Mouse (Mus musculus) liver, embryonic 13.5 days (tissue): Measurements from ENCODE around the gene Tssk1. TPM values are rescaled to one million over a fixed set of nuclear protein-coding genes. Genes with fewer than 3 reads are reported as not detected.

Experiments used
- ATAC-seq: fragments of 200-750 bp; cut with Nextera tagmentation; 2 replicates; pipeline ENCODE4 v1.8.0; 2017; ENCODE audit warnings: low read depth, mild to moderate bottlenecking, moderate number of reproducible peaks, moderate library complexity
- DNase-seq: peaks from one replicate; pipeline ENCODE4 v3.0.0; 2022
- H3K27ac ChIP-seq: fragments of 300-500 bp; sonication (generic); 2 replicates; pipeline ENCODE4 v1.5.1; 2015; ENCODE audit warnings: moderate library complexity, mild to moderate bottlenecking, inconsistent platforms
- H3K27me3 ChIP-seq: fragments of 300-500 bp; sonication (generic); 2 replicates; pipeline ENCODE4 v1.6.1; 2015; ENCODE audit warnings: mild to moderate bottlenecking, inconsistent platforms
- H3K36me3 ChIP-seq: fragments of 300-500 bp; sonication (generic); 2 replicates; pipeline ENCODE4 v1.6.1; 2015; ENCODE audit warnings: mild to moderate bottlenecking, inconsistent platforms
- H3K4me1 ChIP-seq: fragments of 300-500 bp; sonication (generic); replicated peaks from 2 replicates; pipeline ENCODE4 v1.6.1; 2015; ENCODE audit warnings: inconsistent platforms
- H3K4me2 ChIP-seq: fragments of 300-500 bp; sonication (generic); 2 replicates; pipeline ENCODE4 v1.6.1; 2015; ENCODE audit warnings: inconsistent platforms, mild to moderate bottlenecking, moderate library complexity
- H3K4me3 ChIP-seq: fragments of 300-500 bp; sonication (generic); replicated peaks from 2 replicates; pipeline ENCODE4 v1.5.1; 2015; ENCODE audit warnings: mild to moderate bottlenecking, inconsistent platforms
- H3K9ac ChIP-seq: fragments of 300-500 bp; sonication (generic); 2 replicates; pipeline ENCODE4 v1.6.1; 2015; ENCODE audit warnings: mild to moderate bottlenecking, inconsistent platforms
- H3K9me3 ChIP-seq: fragments of 300-500 bp; sonication (generic); replicated peaks from 2 replicates; pipeline ENCODE4 v1.6.1; 2016; ENCODE audit warnings: inconsistent platforms
- WGBS: fragments of 180-500 bp; shearing (Covaris S2); methylation state at CpG from one replicate; pipeline ENCODE4 v1.1.7; 2015; ENCODE audit not compliant: insufficient replicate concordance; 5-methylcytosine and 5-hydroxymethylcytosine counted together
- polyA plus RNA-seq: library from polyadenylated mRNA; unstranded; fragments of >200 nt; fragmentation: Nextera tagmentation; extraction: Ambion mirVana; gene quantifications from 2 replicates; pipeline ENCODE4 v1.2.1, GENCODE M21; 2015

Tssk1 gene
- polyA plus RNA-seq, 1 experiment from 2014 or later, result not detected

DNA sequence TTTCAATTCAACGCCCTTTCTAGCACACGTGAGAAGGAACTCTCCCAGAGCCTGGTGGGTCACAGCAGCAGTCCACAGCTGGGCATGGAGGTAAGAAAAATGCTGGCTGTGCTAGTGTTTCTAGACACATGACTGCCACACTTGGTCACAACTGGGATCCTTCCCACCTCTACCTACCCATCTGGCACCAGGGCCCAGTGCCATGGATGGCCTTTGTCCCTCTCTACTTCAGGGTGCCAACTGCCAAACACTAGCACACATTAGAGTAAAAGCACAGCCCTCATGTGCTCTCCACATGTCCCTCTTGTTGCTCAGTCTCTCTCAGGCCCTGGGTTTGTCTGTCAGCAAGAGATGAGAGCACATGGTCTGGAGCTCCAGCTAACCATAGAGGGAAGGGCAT is 35.6 kb downstream of the Tssk1 start:
- no peak overlapping the region for H3K4me3 ChIP-seq
- H3K36me3 ChIP-seq, result peaks cover 22% of the 10 kb centered on the region
- DNase-seq (no peak), ATAC-seq (no peak)
- WGBS, result 79% methylated on average over 2 of the region's 2 CpGs
- H3K9me3 ChIP-seq, result no peaks in the 10 kb centered on the region
- H3K4me2 ChIP-seq, result no peak overlapping the region
- peak overlapping the region; percentile 87 for H3K27ac ChIP-seq
- H3K27me3 ChIP-seq, result no peaks in the 10 kb centered on the region
- H3K4me1 ChIP-seq, result peaks cover 64% of the 10 kb centered on the region
- no peak overlapping the region for H3K9ac ChIP-seq

GRCm38 (mm10) chr16:17931906-17932460 is 38.0 kb downstream of the Tssk1 start:
- Histone ChIP-seq H3K4me1 (peaks cover 54% of the 10 kb centered on the region), H3K27ac (0 out of 2 replicates have a peak overlapping the region, but pooled peaks have one; percentile 29)
- ATAC-seq, result no peak

GRCm38 (mm10) chr16:17933594-17934444 is 39.8 kb downstream of the Tssk1 start:
- H3K4me1 ChIP-seq, result peaks cover 60% of the 10 kb centered on the region
- H3K9me3 ChIP-seq, result no peaks in the 10 kb centered on the region
- H3K27me3 ChIP-seq, result no peaks in the 10 kb centered on the region
- H3K36me3 ChIP-seq, result no peaks in the 10 kb centered on the region
- H3K27ac ChIP-seq, result peak overlapping the region; percentile 87
- H3K9ac ChIP-seq, result peak overlapping the region; percentile 34
- DNase-seq, result peak; percentile 29
- H3K4me2 ChIP-seq, result no peak overlapping the region
- H3K4me3 ChIP-seq, result no peak overlapping the region
- peak; percentile 76 for ATAC-seq
- WGBS, result 27% methylated on average over 9 of the region's 9 CpGs

More at GRCm38 (mm10) chr16:17931906-17932460, 38.0 kb downstream of the Tssk1 start:
- no peak overlapping the region for H3K4me2 ChIP-seq
- WGBS, result 75% methylated on average over 5 of the region's 5 CpGs
- H3K4me3 ChIP-seq, result no peak overlapping the region
- no peaks in the 10 kb centered on the region for H3K36me3 ChIP-seq
- no peak for DNase-seq
- no peaks in the 10 kb centered on the region for H3K9me3 ChIP-seq
- no peak overlapping the region for H3K9ac ChIP-seq
- H3K27me3 ChIP-seq, result no peaks in the 10 kb centered on the region

- ATAC-seq (no peak), DNase-seq (no peak)
- H3K4me2 ChIP-seq, result no peak overlapping the region
- H3K27me3 ChIP-seq, result no peaks in the 10 kb centered on the region
- H3K36me3 ChIP-seq, result no peaks in the 10 kb centered on the region
- peaks cover 60% of the 10 kb centered on the region for H3K4me1 ChIP-seq
- no peak overlapping the region for H3K4me3 ChIP-seq
- 27% methylated on average over 3 of the region's 3 CpGs for WGBS
- H3K27ac ChIP-seq, result peak overlapping the region; percentile 87
- peak overlapping the region; percentile 34 for H3K9ac ChIP-seq
- H3K9me3 ChIP-seq, result no peaks in the 10 kb centered on the region
These were observed 40.5 kb downstream of the Tssk1 start for GRCm38 (mm10) chr16:17934445-17934910.

GRCm38 (mm10) chr16:17936776-17937175 is 42.8 kb downstream of the Tssk1 start:
- peaks cover 59% of the 10 kb centered on the region for H3K4me1 ChIP-seq
- WGBS, result 75% methylated on average over 10 of the region's 10 CpGs
- DNase-seq, result no peak
- H3K9ac ChIP-seq, result no peak overlapping the region
- H3K27me3 ChIP-seq, result no peaks in the 10 kb centered on the region
- no peak overlapping the region for H3K4me2 ChIP-seq
- no peaks in the 10 kb centered on the region for H3K9me3 ChIP-seq
- H3K27ac ChIP-seq, result peak overlapping the region; percentile 47
- no peak for ATAC-seq
- no peaks in the 10 kb centered on the region for H3K36me3 ChIP-seq
- no peak overlapping the region for H3K4me3 ChIP-seq

- no peak for DNase-seq
- H3K9me3 ChIP-seq, result no peaks in the 10 kb centered on the region
- H3K4me3 ChIP-seq, result no peak overlapping the region
- H3K36me3 ChIP-seq, result no peaks in the 10 kb centered on the region
- 25% methylated on average over 7 of the region's 7 CpGs for WGBS
- H3K27me3 ChIP-seq, result no peaks in the 10 kb centered on the region
- peaks cover 52% of the 10 kb centered on the region for H3K4me1 ChIP-seq
- H3K9ac ChIP-seq, result peak overlapping the region; percentile 20; the same call in 1 of the 2 replicates
- peak overlapping the region; percentile 44; the same call in 1 of the 2 replicates for H3K4me2 ChIP-seq
- ATAC-seq, result no peak
- H3K27ac ChIP-seq, result peak overlapping the region; percentile 85
These were observed 44.2 kb downstream of the Tssk1 start for GRCm38 (mm10) chr16:17938187-17938586.

- DNase-seq (peak; percentile 80), ATAC-seq (peak; percentile 89)
- H3K4me2 ChIP-seq, result peak overlapping the region; percentile 44
- H3K27ac ChIP-seq, result peak overlapping the region; percentile 85
- H3K4me3 ChIP-seq, result no peak overlapping the region
- peak overlapping the region; percentile 20; the same call in 1 of the 2 replicates for H3K9ac ChIP-seq
- H3K9me3 ChIP-seq, result no peaks in the 10 kb centered on the region
- WGBS, result 5% methylated on average over 7 of the region's 7 CpGs
- H3K4me1 ChIP-seq, result peaks cover 45% of the 10 kb centered on the region
- no peaks in the 10 kb centered on the region for H3K36me3 ChIP-seq
- no peaks in the 10 kb centered on the region for H3K27me3 ChIP-seq
These were observed 44.8 kb downstream of the Tssk1 start for GRCm38 (mm10) chr16:17938821-17939220.

DNA sequence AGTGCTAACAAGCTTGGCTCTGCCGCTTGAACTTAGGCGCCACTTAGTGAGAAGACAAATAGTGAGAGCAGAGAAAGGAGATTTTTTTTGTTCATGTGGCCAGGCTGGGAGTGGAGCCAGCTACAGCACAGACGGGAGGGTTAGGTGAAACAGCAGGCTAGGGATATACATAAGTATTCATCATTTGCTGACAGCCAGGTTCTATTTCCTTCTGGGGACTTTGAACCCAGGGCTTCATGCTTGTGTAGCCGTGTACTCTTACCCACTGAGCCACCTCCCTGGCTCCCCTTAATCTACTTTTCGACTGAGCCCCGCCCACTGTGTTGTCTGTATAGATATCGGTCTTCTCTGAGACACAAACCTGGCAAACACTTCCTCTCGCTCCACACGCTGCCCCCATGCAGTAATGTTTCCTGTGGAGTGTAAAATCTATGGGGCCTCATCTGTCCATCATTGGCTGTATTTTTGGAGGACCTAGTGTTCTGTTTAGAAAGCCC is 45.3 kb downstream of the Tssk1 start:
- Histone ChIP-seq H3K27me3 (no peaks in the 10 kb centered on the region), H3K4me2 (peak overlapping the region; percentile 44)
- peak; percentile 88 for ATAC-seq

GRCm38 (mm10) chr16:17943466-17943865 is 49.4 kb downstream of the Tssk1 start:
- WGBS, result 60% methylated on average over 8 of the region's 8 CpGs
- no peak overlapping the region for H3K4me2 ChIP-seq
- no peaks in the 10 kb centered on the region for H3K36me3 ChIP-seq
- H3K4me3 ChIP-seq, result no peak overlapping the region
- peaks cover 15% of the 10 kb centered on the region for H3K4me1 ChIP-seq
- DNase-seq (no peak), ATAC-seq (no peak)
- H3K27ac ChIP-seq, result no peak overlapping the region
- H3K9me3 ChIP-seq, result no peaks in the 10 kb centered on the region
- no peaks in the 10 kb centered on the region for H3K27me3 ChIP-seq
- no peak overlapping the region for H3K9ac ChIP-seq

More for the DNA sequence above, 45.3 kb downstream of the Tssk1 start:
- H3K4me3 ChIP-seq, result no peak overlapping the region; the same call in 1 of the 2 replicates
- peak overlapping the region; percentile 85 for H3K27ac ChIP-seq
- peaks cover 40% of the 10 kb centered on the region for H3K4me1 ChIP-seq
- no peaks in the 10 kb centered on the region for H3K36me3 ChIP-seq
- peak overlapping the region; percentile 20; the same call in 1 of the 2 replicates for H3K9ac ChIP-seq
- no peaks in the 10 kb centered on the region for H3K9me3 ChIP-seq
- peak; percentile 68 for DNase-seq
- WGBS, result 19% methylated on average over 9 of the region's 9 CpGs

GRCm38 (mm10) chr16:17945081-17945831 is 51.2 kb downstream of the Tssk1 start:
- no peaks in the 10 kb centered on the region for H3K27me3 ChIP-seq
- no peak overlapping the region for H3K9ac ChIP-seq
- ATAC-seq (no peak), DNase-seq (no peak)
- H3K4me1 ChIP-seq, result no peaks in the 10 kb centered on the region
- no peaks in the 10 kb centered on the region for H3K36me3 ChIP-seq
- 49% methylated on average over 7 of the region's 7 CpGs for WGBS
- H3K4me2 ChIP-seq, result no peak overlapping the region
- H3K4me3 ChIP-seq, result no peak overlapping the region
- H3K27ac ChIP-seq, result no peak overlapping the region
- H3K9me3 ChIP-seq, result no peaks in the 10 kb centered on the region
